Mouse (Mus musculus): Measurements from ENCODE around the gene Atp8b5.

- TF ChIP-seq CTCF (IDR thresholded peaks at IDR 0.05; ENCODE audit: insufficient read depth, low read length) = no peak
- no peak for TF ChIP-seq POLR2A (IDR thresholded peaks at IDR 0.05; ENCODE audit: borderline replicate concordance, extremely low read depth, low read depth, low read length)
Measured at GRCm38 (mm10) chr4:43259435-43259834, 7.5 kb upstream of the Atp8b5 start.

Data from lung, adult 2 months (tissue).